Mouse (Mus musculus): ENCODE data around the gene Tmem39a. TPM values are rescaled to one million over a fixed set of nuclear protein-coding genes. Genes with fewer than 3 reads are reported as not detected.

Gene Tmem39a
- total RNA-seq, 1 experiment from 2014 or later, result 39.5 TPM

GRCm38 (mm10) chr16:38585186-38585585 is 26.7 kb downstream of the Tmem39a start:
- no peak for ATAC-seq (ENCODE audit: extremely low read depth, insufficient number of reproducible peaks, low FRiP score, poor library complexity, severe bottlenecking)

GRCm38 (mm10) chr16:38587163-38587562 is 28.7 kb downstream of the Tmem39a start:
- no peak for ATAC-seq (ENCODE audit: extremely low read depth, insufficient number of reproducible peaks, low FRiP score, poor library complexity, severe bottlenecking)

- ATAC-seq (ENCODE audit: extremely low read depth, insufficient number of reproducible peaks, low FRiP score, poor library complexity, severe bottlenecking), result no peak
Measured at GRCm38 (mm10) chr16:38587572-38587971, 29.1 kb downstream of the Tmem39a start.

GRCm38 (mm10) chr16:38591506-38591905 is 33.0 kb downstream of the Tmem39a start:
- ATAC-seq (ENCODE audit: extremely low read depth, insufficient number of reproducible peaks, low FRiP score, poor library complexity, severe bottlenecking), result no peak

- ATAC-seq (ENCODE audit: extremely low read depth, insufficient number of reproducible peaks, low FRiP score, poor library complexity, severe bottlenecking), result no peak
Measured at GRCm38 (mm10) chr16:38592026-38592678, 33.7 kb downstream of the Tmem39a start.

GRCm38 (mm10) chr16:38592946-38593345 is 34.4 kb downstream of the Tmem39a start:
- ATAC-seq (ENCODE audit: extremely low read depth, insufficient number of reproducible peaks, low FRiP score, poor library complexity, severe bottlenecking), result no peak

- ATAC-seq (ENCODE audit: extremely low read depth, insufficient number of reproducible peaks, low FRiP score, poor library complexity, severe bottlenecking), result no peak
Measured at GRCm38 (mm10) chr16:38594435-38594834, 35.9 kb downstream of the Tmem39a start.

GRCm38 (mm10) chr16:38596099-38596498 is 37.6 kb downstream of the Tmem39a start:
- ATAC-seq (ENCODE audit: extremely low read depth, insufficient number of reproducible peaks, low FRiP score, poor library complexity, severe bottlenecking), result no peak

- ATAC-seq (ENCODE audit: extremely low read depth, insufficient number of reproducible peaks, low FRiP score, poor library complexity, severe bottlenecking), result no peak
Measured at GRCm38 (mm10) chr16:38596651-38597050, 38.2 kb downstream of the Tmem39a start.

GRCm38 (mm10) chr16:38598986-38599680 is 40.6 kb downstream of the Tmem39a start:
- no peak for ATAC-seq (ENCODE audit: extremely low read depth, insufficient number of reproducible peaks, low FRiP score, poor library complexity, severe bottlenecking)

GRCm38 (mm10) chr16:38602989-38603804 is 44.7 kb downstream of the Tmem39a start:
- ATAC-seq (ENCODE audit: extremely low read depth, insufficient number of reproducible peaks, low FRiP score, poor library complexity, severe bottlenecking), result no peak

GRCm38 (mm10) chr16:38606509-38606908 is 48.0 kb downstream of the Tmem39a start:
- ATAC-seq (ENCODE audit: extremely low read depth, insufficient number of reproducible peaks, low FRiP score, poor library complexity, severe bottlenecking), result no peak

- ATAC-seq (ENCODE audit: extremely low read depth, insufficient number of reproducible peaks, low FRiP score, poor library complexity, severe bottlenecking), result no peak
Measured at GRCm38 (mm10) chr16:38608687-38609086, 50.2 kb downstream of the Tmem39a start.

- no peak for ATAC-seq (ENCODE audit: extremely low read depth, insufficient number of reproducible peaks, low FRiP score, poor library complexity, severe bottlenecking)
Measured at GRCm38 (mm10) chr16:38609092-38609491, 50.6 kb downstream of the Tmem39a start.

GRCm38 (mm10) chr16:38612646-38613045 is 54.1 kb downstream of the Tmem39a start:
- ATAC-seq (ENCODE audit: extremely low read depth, insufficient number of reproducible peaks, low FRiP score, poor library complexity, severe bottlenecking), result no peak

- ATAC-seq (ENCODE audit: extremely low read depth, insufficient number of reproducible peaks, low FRiP score, poor library complexity, severe bottlenecking), result no peak
Measured at GRCm38 (mm10) chr16:38613646-38614045, 55.1 kb downstream of the Tmem39a start.

- ATAC-seq (ENCODE audit: extremely low read depth, insufficient number of reproducible peaks, low FRiP score, poor library complexity, severe bottlenecking), result no peak
Measured at GRCm38 (mm10) chr16:38617977-38618376, 59.5 kb downstream of the Tmem39a start.

GRCm38 (mm10) chr16:38619054-38619453 is 60.6 kb downstream of the Tmem39a start:
- peak; percentile 73 for ATAC-seq (ENCODE audit: extremely low read depth, insufficient number of reproducible peaks, low FRiP score, poor library complexity, severe bottlenecking)

GRCm38 (mm10) chr16:38620696-38621450 is 62.4 kb downstream of the Tmem39a start:
- ATAC-seq (ENCODE audit: extremely low read depth, insufficient number of reproducible peaks, low FRiP score, poor library complexity, severe bottlenecking), result no peak

Data from neutrophil, adult 5-6 weeks (primary cell).